Mouse (Mus musculus) kidney, adult 8-10 months (tissue): ENCODE data around the gene Elovl6.

Experiments
- DNase-seq, 2 experiments: peaks; one replicate each; pipeline ENCODE4 v3.0.0; 2022

The Elovl6 gene

GRCm38 (mm10) chr3:129568506-129568905 lies 36.4 kb downstream of the Elovl6 start:
- no peak for DNase-seq

- DNase-seq: peak; percentile 75 to 89
These were observed 38.8 kb downstream of the Elovl6 start for GRCm38 (mm10) chr3:129570989-129571388.

- no peak for DNase-seq
These were observed 39.5 kb downstream of the Elovl6 start for GRCm38 (mm10) chr3:129571642-129572041.

- no peak for DNase-seq
These were observed 40.8 kb downstream of the Elovl6 start for GRCm38 (mm10) chr3:129572959-129573358.

- DNase-seq: no peak
These were observed 41.5 kb downstream of the Elovl6 start for GRCm38 (mm10) chr3:129573609-129574008.

- no peak for DNase-seq
These were observed 42.9 kb downstream of the Elovl6 start for GRCm38 (mm10) chr3:129575086-129575485.

- DNase-seq: no peak
These were observed 44.4 kb downstream of the Elovl6 start for GRCm38 (mm10) chr3:129576522-129576921.

GRCm38 (mm10) chr3:129578741-129579475 lies 46.8 kb downstream of the Elovl6 start:
- no peak for DNase-seq

- peak; percentile 47 to 80 for DNase-seq
These were observed 48.9 kb downstream of the Elovl6 start for GRCm38 (mm10) chr3:129581024-129581423.

- peak; percentile 76 to 85 for DNase-seq
These were observed 50.3 kb downstream of the Elovl6 start for GRCm38 (mm10) chr3:129582449-129582848.

- DNase-seq: peak in 1 of 2 experiments; percentile 45
These were observed 51.1 kb downstream of the Elovl6 start for GRCm38 (mm10) chr3:129583290-129583689.

GRCm38 (mm10) chr3:129587916-129588315 lies 55.8 kb downstream of the Elovl6 start:
- DNase-seq: no peak

- DNase-seq: no peak
These were observed 56.6 kb downstream of the Elovl6 start for GRCm38 (mm10) chr3:129588753-129589152.

- no peak for DNase-seq
These were observed 57.5 kb downstream of the Elovl6 start for GRCm38 (mm10) chr3:129589705-129590104.

- no peak for DNase-seq
These were observed 58.5 kb downstream of the Elovl6 start for GRCm38 (mm10) chr3:129590548-129591226.

- peak; percentile 63 to 67 for DNase-seq
These were observed 59.1 kb downstream of the Elovl6 start for GRCm38 (mm10) chr3:129591251-129591650.

- no peak for DNase-seq
These were observed 59.6 kb downstream of the Elovl6 start for GRCm38 (mm10) chr3:129591761-129592160.

- peak; percentile 68 to 72 for DNase-seq
These were observed 60.8 kb downstream of the Elovl6 start for GRCm38 (mm10) chr3:129593001-129593400.

GRCm38 (mm10) chr3:129593735-129594134 lies 61.6 kb downstream of the Elovl6 start:
- DNase-seq: no peak

GRCm38 (mm10) chr3:129596098-129596497 lies 63.9 kb downstream of the Elovl6 start:
- DNase-seq: no peak

GRCm38 (mm10) chr3:129602289-129602688 lies 70.1 kb downstream of the Elovl6 start:
- DNase-seq: no peak

- DNase-seq: no peak
These were observed 73.3 kb downstream of the Elovl6 start for GRCm38 (mm10) chr3:129605487-129605886.

- DNase-seq: no peak
These were observed 73.8 kb downstream of the Elovl6 start for GRCm38 (mm10) chr3:129605934-129606333.

GRCm38 (mm10) chr3:129611626-129612025 lies 79.5 kb downstream of the Elovl6 start:
- DNase-seq: no peak
